25 mouse cellular contexts compared by ENCODE assay signal in genomic region chr14:30734665-30735064, GRCm38 (mm10).
"Had no signal": no experiment of that assay in that cellular context is flagged by ENCODE, and none has a peak within 500 bp of the region (broad histone marks: within the 10 kb centered on the region; RNA-seq: fewer than 3 reads in every experiment).

No protein-coding gene starts in this region.

- H3K4me1 ChIP-seq: heart, embryonic 15.5 days; hindbrain, embryonic 13.5 days; intestine, embryonic 15.5 days; limb, embryonic 10.5 days; limb, embryonic 12.5 days had no signal

- DNase-seq: forebrain, postnatal 0 days; gastrocnemius, postnatal 14 days; gastrocnemius, postnatal 36 days; heart, adult 11 months; heart, adult 2 months; heart, postnatal 14 days; heart, postnatal 36 days; kidney, adult 18-20 months; kidney, adult 8-10 months; kidney, postnatal 10 days; kidney, postnatal 25 days; kidney, postnatal 4 days; layer of hippocampus, postnatal 36 days had no signal

- H3K9me3 ChIP-seq: forebrain, embryonic 15.5 days; heart, embryonic 13.5 days; heart, embryonic 15.5 days; hindbrain, embryonic 13.5 days; intestine, embryonic 15.5 days; limb, embryonic 10.5 days; limb, embryonic 12.5 days had no signal

- H3K27ac ChIP-seq: forebrain, embryonic 15.5 days; heart, adult 2 months; heart, embryonic 13.5 days; heart, embryonic 15.5 days; hindbrain, embryonic 13.5 days; intestine, embryonic 15.5 days; layer of hippocampus, adult 2 months; limb, embryonic 10.5 days; limb, embryonic 12.5 days had no signal

- H3K4me2 ChIP-seq: forebrain, embryonic 15.5 days; heart, embryonic 11.5 days; heart, embryonic 13.5 days; heart, embryonic 15.5 days; hindbrain, embryonic 13.5 days; intestine, embryonic 15.5 days; limb, embryonic 12.5 days had no signal

- H3K4me3 ChIP-seq: forebrain, embryonic 15.5 days; heart, adult 2 months; heart, embryonic 13.5 days; heart, embryonic 15.5 days; hindbrain, embryonic 13.5 days; intestine, embryonic 15.5 days; layer of hippocampus, adult 2 months; limb, embryonic 10.5 days; limb, embryonic 12.5 days had no signal

- H3K36me3 ChIP-seq: forebrain, embryonic 15.5 days; heart, embryonic 13.5 days; heart, embryonic 15.5 days; hindbrain, embryonic 13.5 days; intestine, embryonic 15.5 days; limb, embryonic 10.5 days; limb, embryonic 12.5 days had no signal

- ATAC-seq: forebrain, embryonic 15.5 days; forebrain, postnatal 0 days; hindbrain, embryonic 16.5 days; inflammation-experienced regulatory T-cells, adult 6 months; intestine, embryonic 15.5 days; intestine, postnatal 0 days had no signal

- H3K27me3 ChIP-seq: forebrain, embryonic 15.5 days; heart, embryonic 13.5 days; heart, embryonic 15.5 days; hindbrain, embryonic 13.5 days; intestine, embryonic 15.5 days; limb, embryonic 12.5 days had no signal

- H3K9ac ChIP-seq: forebrain, embryonic 15.5 days; forebrain, postnatal 0 days; heart, embryonic 13.5 days; heart, embryonic 15.5 days; hindbrain, embryonic 13.5 days; intestine, embryonic 15.5 days; limb, embryonic 12.5 days had no signal
